Mouse (Mus musculus) kidney, postnatal 25 days (tissue): ENCODE data around the gene Pex16.

Experiments used
- DNase-seq, 2 experiments: peaks; one replicate each; pipeline ENCODE4 v3.0.0; 2021; ENCODE audit warnings: mixed read lengths in 2 of 2

The Pex16 gene

DNA sequence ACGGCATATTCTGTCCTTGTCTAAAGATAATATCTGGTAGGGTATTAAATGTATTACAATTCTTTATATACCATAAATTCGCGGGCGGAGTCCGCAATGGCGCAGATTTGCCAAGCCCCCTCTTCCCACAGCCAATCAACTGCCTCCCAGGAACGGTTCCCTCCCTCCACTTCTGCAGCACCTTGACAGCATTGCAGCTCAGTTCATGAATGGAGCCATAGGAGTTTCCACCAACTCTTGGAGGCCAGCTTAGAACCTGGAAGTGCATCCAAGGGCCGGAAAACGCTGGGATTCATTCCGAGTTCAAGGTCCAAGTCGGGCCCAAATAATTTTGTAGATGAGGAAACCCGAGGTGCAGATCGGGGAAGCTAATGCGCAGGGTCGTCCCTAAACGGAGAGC lies at the start of gene Pex16, which contains the start of gene Large2:
Pex16 (plus strand) TSS at position 163 of the 400 bp plus-strand sequence.
Large2 (minus strand) TSS at position 356 of the 400 bp plus-strand sequence.
- peak; percentile 44 to 69 for DNase-seq

DNA sequence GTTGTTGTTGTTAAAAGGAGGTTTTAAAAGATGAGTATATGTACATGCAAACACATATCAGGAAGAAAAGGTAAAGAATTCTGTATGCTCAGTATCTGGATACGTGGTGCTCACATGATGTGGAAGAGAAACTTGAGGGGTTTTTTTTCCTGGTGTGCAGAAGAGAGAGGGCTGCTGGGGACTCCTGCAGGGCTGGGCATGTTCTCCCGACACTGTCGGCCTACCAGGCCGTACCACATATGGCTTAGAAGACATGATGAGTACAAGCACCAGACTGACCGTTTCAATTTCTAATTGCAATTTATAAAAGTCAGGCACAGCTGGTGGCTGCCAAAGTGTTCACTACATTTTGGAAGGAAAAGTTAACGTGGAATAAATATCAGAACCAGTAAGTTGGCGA lies 48.8 kb upstream of the Pex16 start:
- no peak for DNase-seq

DNA sequence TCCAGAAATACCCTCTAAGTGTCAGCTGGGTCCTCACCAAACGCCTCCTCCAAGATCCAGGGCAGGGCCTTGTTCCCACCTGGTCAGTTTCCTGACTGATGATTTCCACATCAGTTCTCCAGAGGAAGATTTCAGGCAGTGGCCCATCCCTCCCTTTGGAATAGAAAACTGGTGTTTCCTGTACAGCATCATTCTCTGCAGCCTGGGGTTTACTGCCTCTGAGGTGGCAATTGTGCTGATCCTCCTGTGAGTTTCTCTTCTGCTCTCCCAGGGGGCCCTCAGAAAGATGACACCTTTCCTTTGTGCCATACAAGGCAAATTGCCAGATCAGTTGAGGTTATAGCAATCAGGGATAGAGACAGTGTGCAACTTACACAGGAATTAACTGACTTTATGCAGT lies 48.3 kb upstream of the Pex16 start:
- DNase-seq: no peak

DNA sequence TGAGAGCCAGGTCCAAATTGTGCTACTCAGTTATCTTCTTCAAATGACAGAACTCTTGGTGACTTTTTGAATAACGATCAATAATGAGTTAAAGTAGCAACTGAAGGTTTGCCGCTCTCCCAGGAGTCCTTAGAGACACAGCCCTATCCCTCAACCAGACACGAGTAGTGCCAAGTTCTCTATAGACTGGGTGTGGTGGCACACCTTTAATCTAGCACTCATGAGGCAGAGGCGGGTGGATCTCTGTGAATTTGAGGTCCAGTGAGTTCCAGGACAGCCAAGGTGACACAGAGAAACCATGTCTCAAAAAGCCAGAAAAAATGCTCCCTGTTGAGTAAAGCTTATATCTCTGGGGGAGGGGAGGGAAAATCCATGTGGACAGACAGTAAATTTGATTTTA lies 46.9 kb upstream of the Pex16 start:
- no peak for DNase-seq

DNA sequence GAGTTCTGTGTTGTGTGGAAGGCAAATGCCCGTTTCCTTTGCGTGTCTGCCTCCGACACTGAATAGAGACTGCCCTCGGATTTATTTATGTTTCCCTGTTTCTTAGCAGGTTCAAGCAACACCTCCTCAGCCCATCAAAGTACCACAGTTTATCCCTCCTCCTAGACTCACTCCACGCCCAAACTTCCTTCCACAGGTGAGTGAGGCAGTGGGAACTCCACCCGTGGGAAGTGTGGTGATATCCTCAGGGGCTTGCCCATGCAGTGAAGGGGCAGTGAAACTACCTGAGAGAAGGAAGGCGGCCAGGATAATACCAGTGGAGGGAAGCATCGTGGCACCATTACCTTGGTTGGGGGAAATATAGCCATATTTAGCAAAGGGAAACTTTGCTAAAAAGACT lies 46.3 kb upstream of the Pex16 start:
- no peak for DNase-seq

DNA sequence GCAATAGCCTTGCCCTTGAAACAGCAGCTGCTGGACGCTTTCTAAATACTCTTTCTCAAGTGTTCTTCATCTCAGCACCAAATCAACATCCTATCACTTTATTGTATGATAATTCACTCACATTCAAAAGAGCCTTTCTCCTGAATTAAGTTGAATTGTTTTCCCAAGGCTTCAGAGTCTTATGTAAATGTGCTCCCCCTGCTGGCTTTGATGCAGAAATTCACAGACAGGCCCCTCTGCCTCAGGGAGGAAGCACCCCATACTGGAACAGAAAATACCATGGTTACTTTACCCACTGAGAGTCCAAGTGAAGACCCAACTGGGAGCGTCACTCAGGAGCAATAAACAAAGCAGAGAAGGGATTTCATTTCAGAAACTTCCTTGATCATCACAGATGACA lies 43.6 kb upstream of the Pex16 start:
- peak in 1 of 2 experiments; percentile 28 for DNase-seq

DNA sequence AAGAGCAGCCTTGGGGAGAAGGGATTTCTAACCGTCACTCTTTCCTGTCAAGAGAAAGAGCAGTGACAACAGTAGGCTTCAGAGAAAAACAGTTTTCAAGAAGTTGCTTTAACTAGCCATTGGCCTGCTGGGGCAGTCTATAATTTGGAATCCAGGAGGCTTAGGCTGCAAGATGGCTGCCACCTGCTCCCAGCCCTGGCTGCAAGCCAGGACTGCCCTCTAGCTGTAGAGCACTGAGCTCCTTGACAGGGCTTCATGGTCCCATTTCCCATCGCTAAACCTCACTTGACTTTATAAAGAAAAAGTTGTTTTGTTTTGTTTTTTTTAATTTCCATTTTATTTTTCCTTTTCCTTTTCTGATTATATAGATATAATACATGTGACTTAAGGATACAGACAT lies 43.1 kb upstream of the Pex16 start:
- peak in 1 of 2 experiments; percentile 45 for DNase-seq

DNA sequence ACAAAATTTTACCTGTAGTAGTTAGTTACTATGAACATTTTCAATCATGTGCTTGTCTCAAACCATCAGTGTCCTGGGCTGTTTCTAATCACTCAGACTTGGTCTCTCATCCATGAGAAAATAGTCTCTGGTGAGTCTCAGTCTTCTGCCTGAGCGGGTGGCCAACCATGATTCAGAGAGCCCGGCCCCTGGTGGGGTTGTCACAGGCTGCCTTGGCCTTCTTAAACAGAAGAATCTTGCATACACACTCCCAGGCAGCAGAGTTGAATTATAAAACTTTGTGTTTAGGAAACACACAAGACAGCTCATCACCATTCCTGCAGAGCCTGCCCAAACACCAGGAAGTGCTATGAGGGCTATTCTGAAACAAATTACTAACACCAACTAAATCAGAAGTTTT lies 42.6 kb upstream of the Pex16 start:
- DNase-seq: no peak

DNA sequence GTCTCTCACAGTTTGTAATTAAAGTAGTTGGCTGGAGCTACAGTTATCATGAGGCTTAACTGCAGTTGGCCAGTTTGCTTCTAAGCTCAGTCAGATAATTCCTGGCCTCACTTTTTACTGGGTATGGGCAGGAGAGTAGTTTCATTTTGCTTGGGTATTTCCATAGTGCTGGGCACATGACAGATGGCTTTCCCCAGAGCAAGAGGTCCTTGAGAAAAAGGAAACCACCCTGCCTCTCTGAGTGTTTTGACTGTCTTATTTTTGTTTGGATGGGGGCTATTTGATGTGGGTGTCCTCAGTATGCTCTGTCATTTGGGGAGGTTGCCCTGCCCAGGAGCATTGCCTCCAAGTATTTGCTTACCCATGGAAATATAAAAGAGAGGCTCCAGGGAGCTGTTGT lies 32.1 kb upstream of the Pex16 start:
- DNase-seq: no peak

DNA sequence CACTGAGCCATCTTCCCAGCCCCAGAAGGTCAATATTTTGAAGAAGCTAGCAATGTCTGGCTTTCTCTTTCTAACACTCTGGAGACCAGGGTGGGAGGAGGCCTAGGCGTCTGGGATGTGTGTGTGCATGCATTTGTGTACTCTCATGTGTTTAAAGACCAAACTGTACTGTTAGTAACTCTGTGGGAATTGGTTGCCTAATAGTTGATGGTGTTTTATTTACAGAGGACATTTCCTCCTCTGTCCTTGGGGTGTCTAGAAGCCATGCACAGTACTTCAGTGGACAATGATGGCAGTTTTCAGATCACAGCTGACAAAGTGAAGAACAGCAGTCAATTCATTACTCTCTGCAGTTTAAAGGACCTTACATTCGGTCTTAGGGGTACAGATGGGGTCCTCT lies 27.3 kb upstream of the Pex16 start:
- DNase-seq: no peak

DNA sequence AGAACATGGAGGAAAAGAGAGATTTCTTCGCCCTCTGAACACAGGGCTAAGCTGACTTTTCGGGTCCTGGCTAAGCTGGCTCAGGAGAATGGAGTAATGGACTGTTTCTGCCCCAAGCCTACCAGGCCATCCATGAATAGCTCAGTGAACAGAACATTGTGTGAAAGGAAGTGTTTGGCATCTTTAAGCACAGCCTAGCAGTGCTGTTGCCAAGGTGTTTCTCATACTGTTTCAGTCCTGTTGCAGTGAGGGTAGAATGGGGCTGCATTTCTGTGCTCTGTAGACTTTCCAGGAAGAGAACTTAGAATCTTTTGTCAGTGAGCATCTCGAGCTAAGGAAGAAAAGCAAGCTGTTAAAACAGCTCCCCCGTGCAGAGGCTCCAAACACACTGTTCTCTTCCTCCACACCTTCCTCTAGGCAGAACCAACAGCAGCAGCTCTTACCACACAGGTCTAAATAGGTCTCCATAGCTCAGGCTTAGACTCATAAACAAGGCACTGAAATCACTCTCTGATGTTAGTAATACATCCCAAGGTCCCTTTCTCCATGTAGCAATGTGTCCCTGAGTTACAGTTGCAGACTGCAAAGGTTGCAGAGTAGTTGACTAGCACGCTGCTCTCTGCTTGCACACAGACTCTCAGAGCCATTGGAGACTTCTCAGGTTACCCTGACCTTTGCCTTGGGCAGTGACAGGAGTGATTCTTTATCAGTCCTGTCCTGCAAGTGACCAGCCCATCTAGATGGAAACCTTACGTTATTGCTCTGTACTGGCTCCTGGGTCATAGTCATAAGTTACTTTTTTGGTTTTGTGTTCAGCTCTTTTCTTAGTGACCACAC lies 24.7 kb upstream of the Pex16 start:
- no peak for DNase-seq

DNA sequence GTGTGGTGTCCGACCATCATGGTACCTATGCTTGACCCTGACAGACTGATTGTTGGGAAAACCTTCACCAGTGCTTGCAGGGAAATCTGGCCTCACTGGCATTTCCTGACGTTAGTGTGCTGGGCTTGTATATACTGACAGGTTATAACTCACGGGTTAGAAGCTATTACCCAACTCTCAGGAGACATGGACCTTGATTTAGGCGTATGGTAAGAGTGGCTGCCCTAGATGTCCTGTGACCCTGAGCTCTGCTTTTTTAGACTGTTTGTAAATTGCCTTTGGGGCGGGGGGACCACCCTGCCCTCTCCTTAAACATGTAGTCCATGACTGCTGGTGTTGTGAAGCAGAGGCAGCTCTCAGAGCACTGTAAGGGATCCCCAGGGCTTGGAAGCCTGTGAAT lies 23.8 kb upstream of the Pex16 start:
- no peak for DNase-seq

DNA sequence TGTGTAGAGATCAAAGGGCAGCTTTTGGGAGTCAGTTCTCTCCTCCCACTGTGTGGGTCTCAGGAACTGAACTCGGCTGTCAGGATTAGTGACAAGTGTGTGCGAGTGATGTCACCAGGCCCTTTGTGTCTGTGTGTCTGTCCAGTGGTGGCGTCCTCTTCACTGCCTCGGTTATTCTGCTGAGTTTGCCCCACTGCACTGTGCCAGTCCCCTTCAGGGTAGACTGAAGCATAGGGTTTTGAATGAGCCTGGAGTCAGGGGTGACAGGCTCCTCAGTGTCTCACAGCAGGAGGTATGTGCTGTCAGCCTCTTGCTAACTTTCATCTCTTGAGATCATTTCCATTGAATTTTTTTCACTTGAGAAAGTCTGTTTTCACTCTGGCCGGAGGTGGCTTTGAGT lies 21.1 kb upstream of the Pex16 start:
- no peak for DNase-seq

DNA sequence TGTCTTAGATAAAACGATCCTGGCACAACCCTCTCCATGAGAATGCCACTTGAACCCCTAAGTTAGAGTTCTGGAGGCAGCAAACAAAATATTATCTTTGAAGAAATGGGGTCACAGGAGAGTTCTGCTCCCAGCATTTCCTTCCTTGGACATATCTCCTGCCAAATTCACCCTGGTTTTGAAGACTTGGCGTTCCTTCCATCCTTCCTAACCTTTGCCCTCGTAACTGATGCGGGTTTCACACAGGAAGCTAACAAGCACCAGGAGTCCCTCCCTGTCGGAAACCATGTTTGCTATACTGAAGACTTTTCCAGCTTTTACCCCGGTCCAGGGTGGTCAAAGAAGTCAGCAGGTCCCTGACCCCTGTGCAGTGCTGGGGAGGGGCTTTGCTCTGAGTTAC lies 20.3 kb upstream of the Pex16 start:
- peak in 1 of 2 experiments; percentile 32 for DNase-seq

DNA sequence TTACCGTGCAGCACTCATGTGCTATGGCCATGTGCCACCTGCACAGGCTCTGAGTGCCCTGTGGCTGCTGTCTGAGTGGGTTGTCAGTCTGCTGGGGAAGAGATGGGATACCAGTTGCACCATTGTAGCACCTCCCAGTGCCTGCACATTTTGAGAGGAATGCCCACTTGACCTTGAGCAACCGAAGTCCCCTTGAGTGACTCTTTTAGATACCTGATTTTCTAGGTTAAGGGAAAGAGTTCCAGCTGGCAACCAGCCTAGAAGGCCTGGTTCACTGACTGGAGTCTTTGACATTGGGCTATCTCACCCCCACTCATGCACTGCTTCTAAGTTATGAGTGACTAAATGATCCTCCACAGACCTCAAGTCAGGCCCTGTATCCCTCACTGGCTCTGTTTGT lies 15.2 kb upstream of the Pex16 start:
- DNase-seq: peak; percentile 79 to 80

DNA sequence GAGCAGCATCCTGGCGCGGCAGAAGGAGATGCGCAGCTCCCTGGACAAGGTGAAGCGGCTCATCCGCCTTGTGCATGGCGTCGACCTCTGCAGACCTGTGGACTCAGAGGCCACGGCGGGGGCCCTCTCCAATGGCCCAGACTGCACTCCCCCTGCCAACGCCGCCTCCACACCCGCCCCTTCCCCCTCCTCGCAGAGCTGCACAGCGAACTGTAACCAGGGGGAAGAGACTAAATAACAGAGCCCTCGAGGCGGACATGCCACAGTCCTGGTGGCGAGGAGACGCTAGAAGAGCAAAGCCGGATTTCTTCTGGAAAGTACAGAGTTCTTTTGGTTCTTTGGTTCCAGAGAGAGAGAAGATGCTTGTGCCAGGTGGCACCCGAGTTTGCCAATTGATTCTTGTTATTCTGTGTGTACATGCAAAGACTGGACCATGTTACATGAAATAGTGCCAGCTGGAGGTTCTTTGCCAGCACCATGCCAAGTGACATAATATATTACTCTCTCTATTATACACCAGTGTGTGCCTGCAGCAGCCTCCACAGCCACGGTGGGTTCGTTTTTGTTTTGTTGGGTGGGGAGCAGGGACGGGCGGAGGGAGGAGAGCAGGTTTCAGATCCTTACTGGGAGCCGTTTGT lies 14.2 kb upstream of the Pex16 start:
- peak in 1 of 2 experiments; percentile 43 for DNase-seq

DNA sequence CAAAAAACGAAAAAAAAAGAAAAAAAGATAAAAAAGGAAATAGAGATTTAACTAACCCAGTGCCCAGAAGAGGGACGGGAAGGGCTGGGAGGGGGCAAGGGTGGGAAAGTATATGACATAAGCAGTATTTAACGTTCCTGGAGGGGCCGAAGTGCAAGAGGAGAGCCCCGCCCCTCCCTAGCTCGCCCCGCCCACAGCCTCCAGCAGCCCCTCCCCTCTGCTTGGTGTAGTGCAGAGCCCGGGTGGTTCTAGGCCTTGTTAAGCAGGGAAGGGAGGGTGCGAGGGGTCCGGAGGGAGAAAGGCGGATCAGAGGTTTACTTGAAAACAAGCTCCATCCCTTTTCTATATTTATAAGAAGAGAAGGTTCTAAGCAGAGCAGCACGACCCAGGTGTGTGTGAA lies 13.6 kb upstream of the Pex16 start:
- DNase-seq: peak in 1 of 2 experiments; percentile 49

DNA sequence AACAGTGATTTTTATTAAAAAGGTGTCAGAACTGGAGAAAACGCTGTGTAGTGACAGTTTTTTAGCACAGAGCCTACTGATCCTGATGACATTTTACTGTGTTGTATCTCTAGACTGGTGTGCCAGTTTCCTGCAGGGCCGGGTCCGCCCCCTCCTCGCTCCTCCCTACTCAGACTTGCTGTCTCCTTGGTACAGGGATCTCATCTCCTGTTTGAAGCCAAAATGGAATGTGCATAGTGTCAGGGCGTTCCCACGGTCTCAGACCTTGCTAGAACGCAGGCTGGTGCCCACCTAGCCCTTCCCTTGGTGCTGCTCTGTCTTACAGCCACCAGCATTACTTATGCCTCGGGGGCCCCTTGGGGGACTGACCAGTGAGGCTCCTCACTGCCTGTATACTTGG lies 12.7 kb upstream of the Pex16 start:
- DNase-seq: no peak

DNA sequence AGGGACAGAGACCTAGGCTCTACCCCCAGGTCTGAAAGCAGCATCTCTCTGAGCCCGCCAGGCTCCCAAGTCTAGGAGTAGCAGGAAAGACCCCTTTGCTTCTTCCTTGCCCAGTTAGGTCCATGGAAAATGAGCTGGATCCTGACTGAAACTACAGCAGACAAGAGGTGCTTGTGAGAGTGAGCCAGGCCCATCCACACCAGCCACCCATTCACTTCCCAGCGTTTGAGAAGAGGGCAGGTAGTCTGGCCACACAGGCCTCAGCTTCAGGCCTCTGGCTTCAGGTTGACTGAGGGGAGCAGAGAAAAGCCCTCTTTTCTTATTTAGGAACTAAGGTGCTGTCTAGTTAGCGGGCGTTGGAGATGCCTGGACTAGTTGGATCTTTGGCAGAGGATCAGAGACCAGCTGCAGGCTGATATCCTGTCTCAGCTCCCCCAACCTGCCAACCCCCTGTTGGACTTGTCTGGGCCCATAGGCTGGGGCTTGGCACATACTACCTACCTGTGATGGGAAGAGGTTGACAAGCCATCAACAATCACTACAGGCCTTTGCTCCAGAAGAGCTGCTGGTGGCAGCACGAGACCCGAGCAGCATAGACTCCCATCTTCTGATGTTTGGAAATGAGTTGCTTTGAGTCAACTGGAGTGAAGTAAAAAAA lies 11.8 kb upstream of the Pex16 start:
- DNase-seq: peak in 1 of 2 experiments; percentile 29

DNA sequence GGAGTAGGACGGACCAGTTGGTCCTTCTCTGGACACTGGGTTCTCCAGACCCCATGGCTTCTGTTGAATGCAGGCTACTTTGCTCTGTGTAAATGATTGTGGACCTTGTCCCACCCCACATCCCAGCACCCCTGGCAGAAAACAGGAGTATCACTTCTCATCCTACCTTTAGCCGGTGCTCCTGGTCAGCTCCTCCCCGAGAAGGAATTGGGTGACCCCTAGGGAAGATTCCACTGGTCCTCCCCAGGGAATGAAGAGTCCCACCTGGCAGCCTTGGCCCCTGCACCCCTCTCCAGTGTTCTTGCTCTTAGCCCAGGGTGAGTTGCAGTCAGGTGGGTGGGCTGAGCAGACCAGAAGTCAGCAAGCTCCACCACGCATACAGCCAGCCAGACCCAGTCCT lies 10.4 kb upstream of the Pex16 start:
- peak in 1 of 2 experiments; percentile 24 for DNase-seq

DNA sequence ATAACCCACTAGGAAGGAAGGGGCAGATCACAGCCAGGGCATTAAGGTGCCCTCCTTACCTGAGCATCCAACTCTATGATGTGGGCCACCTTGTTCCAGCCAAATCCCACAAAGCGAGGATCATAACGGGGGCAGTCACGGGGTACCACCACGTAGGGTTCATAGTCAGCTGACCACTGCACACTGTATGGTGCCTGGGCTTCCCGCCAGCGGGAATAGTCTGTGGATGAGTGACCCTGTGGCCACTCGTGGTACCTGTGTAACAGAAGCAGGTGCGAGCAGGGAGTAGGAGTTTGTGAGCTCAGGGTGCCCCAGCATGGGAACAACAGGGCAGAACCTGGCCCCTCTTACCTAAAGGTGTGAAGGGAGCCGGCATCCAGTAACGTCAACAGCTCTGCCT lies 8.9 kb upstream of the Pex16 start:
- DNase-seq: peak in 1 of 2 experiments; percentile 38

DNA sequence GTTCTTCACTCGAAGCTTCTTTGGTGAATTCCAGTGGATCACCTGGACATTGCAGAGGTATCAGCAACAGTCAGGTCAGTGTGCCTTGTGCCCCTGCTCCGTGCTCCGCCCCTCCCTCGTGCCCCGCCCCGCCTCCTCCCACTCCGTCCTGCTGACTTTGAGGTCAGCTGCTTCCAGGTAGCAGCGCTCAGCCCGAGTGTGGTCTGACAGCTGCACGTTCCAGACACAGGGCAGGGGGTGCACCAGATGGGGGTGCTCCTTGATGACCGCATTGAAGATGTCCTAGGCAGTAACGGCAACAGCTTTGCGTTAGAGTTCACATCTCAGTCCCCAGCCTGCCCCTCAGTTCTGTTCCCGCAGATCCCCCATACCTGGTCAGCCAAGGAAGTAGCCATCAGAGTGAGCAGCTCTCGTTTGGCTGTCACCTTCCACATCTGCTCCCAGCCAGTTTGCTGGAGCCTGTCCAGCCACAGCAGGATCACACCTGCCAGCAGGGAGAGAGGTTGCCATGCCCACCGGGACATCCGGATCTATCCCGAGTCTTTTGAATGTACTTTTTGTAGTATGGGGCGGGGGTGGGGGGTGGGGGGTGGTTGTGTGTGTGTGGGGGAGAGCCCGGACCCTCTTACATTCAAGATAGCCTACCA lies 7.0 kb upstream of the Pex16 start:
- peak; percentile 49 to 77 for DNase-seq

DNA sequence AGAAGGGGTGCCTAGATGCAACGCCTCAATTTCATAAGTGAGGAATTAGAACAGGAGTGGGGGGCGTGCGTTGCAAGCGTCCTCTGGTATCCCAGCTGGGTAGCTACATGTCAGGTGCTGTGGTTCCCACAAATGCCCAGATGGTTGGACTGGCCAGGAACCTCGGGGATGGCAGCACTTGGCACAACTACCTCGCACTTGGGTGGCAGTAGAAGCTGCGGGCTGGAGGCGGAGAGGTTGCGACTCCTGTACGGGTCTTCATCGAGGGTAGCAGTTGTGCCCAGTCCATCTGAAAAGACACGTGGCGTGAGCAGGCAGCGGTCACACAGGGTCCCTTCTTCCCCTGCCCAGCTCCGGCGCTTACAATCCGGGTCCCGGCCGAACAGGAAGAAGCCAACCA lies 4.1 kb upstream of the Pex16 start:
- DNase-seq: peak in 1 of 2 experiments; percentile 38
